Comparison of ENCODE assay signal across 8 mouse cellular contexts in the genomic region with DNA sequence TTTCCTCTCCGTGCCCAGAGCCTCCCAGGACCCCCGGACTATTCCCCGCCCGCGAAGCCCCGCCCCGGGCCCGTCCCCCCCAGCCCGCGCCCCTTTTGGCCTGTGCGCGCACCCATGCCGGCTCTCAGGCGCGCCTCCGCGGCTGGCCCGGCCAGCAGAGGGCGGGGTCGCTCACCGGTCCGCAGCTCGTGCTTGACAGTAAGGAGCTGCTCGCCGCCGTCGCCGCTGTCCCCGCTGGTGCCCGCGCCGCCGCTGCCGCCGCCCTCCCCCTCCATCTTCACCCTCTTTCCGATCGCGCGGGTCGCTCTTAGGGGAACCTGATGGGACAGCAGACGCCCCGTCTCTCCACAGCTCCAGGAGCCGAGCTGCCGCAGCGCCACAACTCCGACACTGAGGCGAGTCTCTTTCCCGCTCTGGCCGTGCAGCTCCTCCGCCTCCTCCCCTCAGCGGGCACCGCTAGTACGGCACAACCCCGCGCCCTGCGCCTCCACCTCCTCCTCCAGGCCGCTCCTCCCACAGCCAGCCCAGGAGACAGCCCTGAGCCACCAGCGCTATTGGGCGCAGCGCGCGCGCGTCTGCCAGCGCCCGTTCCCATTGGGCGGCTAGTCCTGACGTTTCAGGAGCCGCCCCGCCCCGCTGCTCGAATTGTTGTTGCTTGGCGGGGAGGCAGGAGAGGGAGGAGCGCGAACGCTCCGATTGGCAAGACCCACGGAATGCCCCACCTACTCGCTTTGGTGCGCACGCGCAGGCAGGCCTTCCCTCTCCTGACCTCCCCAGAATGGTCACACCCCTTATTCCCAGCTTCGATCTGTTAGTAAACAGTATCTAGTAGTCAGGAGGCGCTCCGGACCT. TPM values are rescaled to one million over a fixed set of nuclear protein-coding genes. Genes with fewer than 3 reads are reported as not detected.
DNase-seq lines count a peak whose midpoint lies in the region; ATAC-seq and TF ChIP-seq lines count a peak whose summit lies in the region.

No protein-coding gene starts in this region.

- no peaks in the 10 kb centered on the region for H3K9me3 ChIP-seq in embryonic facial prominence, embryonic 13.5 days
- H3K9me3 ChIP-seq in limb, embryonic 12.5 days = no peaks in the 10 kb centered on the region
- no peaks in the 10 kb centered on the region for H3K9me3 ChIP-seq in midbrain, embryonic 15.5 days

- H3K27me3 ChIP-seq in embryonic facial prominence, embryonic 13.5 days = no peaks in the 10 kb centered on the region
- no peaks in the 10 kb centered on the region for H3K27me3 ChIP-seq in kidney, adult 2 months (replicated peaks; ENCODE audit: control insufficient read depth, insufficient read depth, low read length)
- H3K27me3 ChIP-seq in limb, embryonic 12.5 days = no peaks in the 10 kb centered on the region
- no peaks in the 10 kb centered on the region for H3K27me3 ChIP-seq in midbrain, embryonic 15.5 days (replicated peaks)
- H3K27me3 ChIP-seq in spleen, adult 2 months (ENCODE audit: control insufficient read depth, insufficient read depth, low read length) = no peaks in the 10 kb centered on the region

- WGBS in embryonic facial prominence, embryonic 13.5 days = under 1% methylated on average over 85 of the region's 85 CpGs
- WGBS in kidney, adult 2 months = under 1% methylated on average over 85 of the region's 85 CpGs
- WGBS in limb, embryonic 12.5 days = under 1% methylated on average over 62 of the region's 85 CpGs
- WGBS in midbrain, embryonic 15.5 days = under 1% methylated on average over 82 of the region's 85 CpGs
- WGBS in spleen, adult 2 months = under 1% methylated on average over 79 of the region's 85 CpGs

- DNase-seq in 3134 (ENCODE audit: extremely low read depth, insufficient read length, low spot score) = peak; percentile 99
- peak; percentile 100 for DNase-seq in adrenal gland, postnatal 36 days
- DNase-seq in heart, adult 18-20 months = peak; percentile 99 to 100
- peak; percentile 100 for DNase-seq in kidney, adult 2 months
- DNase-seq in spleen, adult 2 months (ENCODE audit: low read depth in 1 of 2, low spot score in 2 of 2) = peak; percentile 99

- H3K4me2 ChIP-seq in embryonic facial prominence, embryonic 13.5 days = peak overlapping the region; percentile 88
- H3K4me2 ChIP-seq in limb, embryonic 12.5 days = peak overlapping the region; percentile 87
- peak overlapping the region; percentile 72 for H3K4me2 ChIP-seq in midbrain, embryonic 15.5 days

- H3K36me3 ChIP-seq in embryonic facial prominence, embryonic 13.5 days = no peaks in the 10 kb centered on the region
- H3K36me3 ChIP-seq in kidney, adult 2 months (ENCODE audit: control insufficient read depth, insufficient read depth, low read length) = no peaks in the 10 kb centered on the region
- H3K36me3 ChIP-seq in limb, embryonic 12.5 days = no peaks in the 10 kb centered on the region
- H3K36me3 ChIP-seq in midbrain, embryonic 15.5 days (replicated peaks) = no peaks in the 10 kb centered on the region
- H3K36me3 ChIP-seq in spleen, adult 2 months (ENCODE audit: control insufficient read depth, insufficient read depth, low read length) = no peaks in the 10 kb centered on the region; the same call in 1 of the 2 replicates

- ATAC-seq in embryonic facial prominence, embryonic 13.5 days (ENCODE audit: insufficient number of reproducible peaks, insufficient read depth, low FRiP score, low TSS enrichment, low read depth) = peak; percentile 100
- ATAC-seq in limb, embryonic 12.5 days (ENCODE audit: insufficient number of reproducible peaks, insufficient read depth, low FRiP score, low TSS enrichment, low read depth) = peak; percentile 100
- ATAC-seq in midbrain, embryonic 15.5 days (replicated peaks) = peak; percentile 100

- peak; percentile 42 for TF ChIP-seq CTCF in kidney, adult 2 months (conservative IDR thresholded peaks at IDR 0.05; ENCODE audit: insufficient read depth, insufficient read length, low read depth, low read length)
- TF ChIP-seq CTCF in spleen, adult 2 months (IDR thresholded peaks at IDR 0.05; ENCODE audit: extremely low read depth, insufficient read depth, insufficient read length, insufficient replicate concordance) = peak; percentile 38; the same call in 1 of the 2 replicates

- TF ChIP-seq POLR2A in kidney, adult 2 months (IDR thresholded peaks at IDR 0.05; ENCODE audit: low read depth, low read length) = peak; percentile 45
- peak; percentile 90 for TF ChIP-seq POLR2A in spleen, adult 2 months (IDR thresholded peaks at IDR 0.05; ENCODE audit: low read depth, low read length)

- H3K9ac ChIP-seq in embryonic facial prominence, embryonic 13.5 days = peak overlapping the region; percentile 84
- peak overlapping the region; percentile 77 for H3K9ac ChIP-seq in limb, embryonic 12.5 days (replicated peaks)
- peak overlapping the region; percentile 68 for H3K9ac ChIP-seq in midbrain, embryonic 15.5 days

- H3K4me1 ChIP-seq in embryonic facial prominence, embryonic 13.5 days = peaks cover 16% of the 10 kb centered on the region; the same call in 1 of the 2 replicates
- 0 out of 2 replicates have a peak, but pooled peaks cover 3% of the 10 kb centered on the region for H3K4me1 ChIP-seq in kidney, adult 2 months (ENCODE audit: control insufficient read depth, insufficient read depth, low read length)
- H3K4me1 ChIP-seq in limb, embryonic 12.5 days (replicated peaks) = peaks cover 13% of the 10 kb centered on the region
- peaks cover 21% of the 10 kb centered on the region for H3K4me1 ChIP-seq in midbrain, embryonic 15.5 days
- H3K4me1 ChIP-seq in spleen, adult 2 months (ENCODE audit: control insufficient read depth, insufficient read depth, insufficient read length) = peaks cover 9% of the 10 kb centered on the region; the same call in 1 of the 2 replicates

- H3K27ac ChIP-seq in embryonic facial prominence, embryonic 13.5 days = peak overlapping the region; percentile 98
- H3K27ac ChIP-seq in kidney, adult 2 months (ENCODE audit: insufficient read depth, low read depth, low read length) = peak overlapping the region; percentile 87
- H3K27ac ChIP-seq in limb, embryonic 12.5 days = peak overlapping the region; percentile 98
- peak overlapping the region; percentile 94 for H3K27ac ChIP-seq in midbrain, embryonic 15.5 days
- H3K27ac ChIP-seq in spleen, adult 2 months (ENCODE audit: insufficient read depth, low read length) = peak overlapping the region; percentile 94

- peak overlapping the region; percentile 82 for H3K4me3 ChIP-seq in embryonic facial prominence, embryonic 13.5 days
- H3K4me3 ChIP-seq in kidney, adult 2 months (ENCODE audit: insufficient read depth, low read depth, low read length) = peak overlapping the region; percentile 78
- H3K4me3 ChIP-seq in limb, embryonic 12.5 days (replicated peaks) = peak overlapping the region; percentile 73
- H3K4me3 ChIP-seq in midbrain, embryonic 15.5 days = peak overlapping the region; percentile 81
- H3K4me3 ChIP-seq in spleen, adult 2 months (ENCODE audit: extremely low read depth, insufficient read depth, insufficient read length) = peak overlapping the region; percentile 89

RNA-seq across cellular contexts. Expression of gene Rps6ka5, which starts 2.0 kb away (rescaled TPM):
- 1 to 10 TPM; 4.1 to 8.2 TPM for total RNA-seq in adrenal gland, postnatal 36 days (2021)
- 6.1 and 6.6 TPM in 2 replicates for polyA plus RNA-seq in embryonic facial prominence, embryonic 13.5 days (2015; fragmentation: Nextera tagmentation; extraction: Ambion mirVana)
- 10 to 100 TPM; 10.2 to 11.3 TPM for total RNA-seq in heart, adult 18-20 months (2021)
- polyA plus RNA-seq in kidney, adult 2 months (2012; rRNA removed) = 1.1 TPM in 2 replicates
- 6.6 TPM in 2 replicates for polyA plus RNA-seq in limb, embryonic 12.5 days (2016; fragmentation: Nextera tagmentation; extraction: Ambion mirVana)
- polyA plus RNA-seq in midbrain, embryonic 15.5 days (2015; fragmentation: Nextera tagmentation; extraction: Ambion mirVana) = 7.2 and 7.8 TPM in 2 replicates
- polyA plus RNA-seq in spleen, adult 2 months (2012; rRNA removed) = 1.7 and 2.1 TPM in 2 replicates

RNA-seq across cellular contexts. Expression of gene Dglucy, which starts 54.0 kb away (rescaled TPM):
- 10 to 100 TPM; 11.2 to 15.6 TPM for total RNA-seq in adrenal gland, postnatal 36 days (2021)
- polyA plus RNA-seq in embryonic facial prominence, embryonic 13.5 days (2015; fragmentation: Nextera tagmentation; extraction: Ambion mirVana) = 2.4 and 2.8 TPM in 2 replicates
- total RNA-seq in heart, adult 18-20 months (2021) = 10 to 100 TPM; 50.6 to 61.7 TPM
- 88.1 and 90.1 TPM in 2 replicates for polyA plus RNA-seq in kidney, adult 2 months (2012; rRNA removed)
- 0.99 and 1.5 TPM in 2 replicates for polyA plus RNA-seq in limb, embryonic 12.5 days (2016; fragmentation: Nextera tagmentation; extraction: Ambion mirVana)
- polyA plus RNA-seq in midbrain, embryonic 15.5 days (2015; fragmentation: Nextera tagmentation; extraction: Ambion mirVana) = 2.9 TPM in 2 replicates
- 4.8 and 5.2 TPM in 2 replicates for polyA plus RNA-seq in spleen, adult 2 months (2012; rRNA removed)

Comparison
In these comparisons a context has a peak if more than half of its experiments do, and no peak if none do; other contexts are left out.
1. Peak in every context shown above with its lines: DNase-seq, ATAC-seq, H3K4me3 ChIP-seq and H3K27ac ChIP-seq.
2. RNA of gene Dglucy, which starts 54.0 kb away (polyA plus RNA-seq): 88.1 to 90.1 TPM in kidney, adult 2 months; 4.8 to 5.2 TPM in spleen, adult 2 months, 2.9 TPM in midbrain, embryonic 15.5 days, 2.4 to 2.8 TPM in embryonic facial prominence, embryonic 13.5 days and 0.99 to 1.5 TPM in limb, embryonic 12.5 days; every median in the first group is over 10 times any median in the second.